Mouse (Mus musculus) bone marrow macrophage, adult 2 months (primary cell): ENCODE measurements around the gene Dpysl5.

Experiments used
- CTCF ChIP-seq: IDR thresholded peaks from 2 replicates; pipeline ENCODE4 v1.5.1; 2012; ENCODE audit warnings: low read depth, mild to moderate bottlenecking, low read length, moderate library complexity
- POLR2A ChIP-seq: IDR thresholded peaks from 2 replicates; pipeline ENCODE4 v1.6.1; 2012; ENCODE audit warnings: mild to moderate bottlenecking, low read depth, low read length, borderline replicate concordance

DNA sequence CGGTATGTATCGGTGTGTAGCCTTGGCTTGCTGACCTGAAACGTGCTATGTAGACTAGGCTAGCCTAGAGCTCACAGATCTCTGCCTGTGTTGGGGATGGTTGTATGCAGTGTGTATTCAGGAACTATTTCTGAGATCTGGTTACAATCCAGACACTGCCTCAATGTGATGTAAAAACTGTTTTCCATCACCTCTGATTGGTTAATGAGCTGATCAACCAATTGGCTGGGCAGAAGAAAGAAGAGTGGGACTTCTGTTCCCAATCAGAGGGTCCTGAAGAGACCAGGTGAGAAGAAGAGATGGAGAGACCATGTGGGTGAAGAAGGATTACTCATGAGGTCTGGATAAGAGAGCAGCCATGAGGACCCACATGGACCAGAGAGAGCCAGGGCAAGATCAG lies 43.7 kb upstream of the Dpysl5 start:
- TF ChIP-seq CTCF (no peak), POLR2A (no peak)
